Mouse (Mus musculus) inflammation-experienced regulatory T-cells, adult 6 months (primary cell): ENCODE data around the gene Cmc2. TPM values are rescaled to one million over a fixed set of nuclear protein-coding genes. Genes with fewer than 3 reads are reported as not detected.

Experiments
- polyA plus RNA-seq, 3 experiments: library from polyadenylated mRNA; unstranded; fragments of 100-300 nt; shearing (Covaris generic); gene quantifications; one replicate each; pipeline ENCODE4 v1.2.1; 2017

The Cmc2 gene
- polyA plus RNA-seq, 3 experiments from 2014 or later: 23.1 to 79.6 (median 36.6) TPM

Other genes with a start within 250 kb of the Cmc2 start
- gene Cdyl2, start 188.5 kb downstream of the Cmc2 start, polyA plus RNA-seq: 10 to 100 TPM in 2 of 3 experiments, 1 to 10 TPM in 1; 7.8 to 21.9 (median 14.5) TPM
- gene Cenpn, start 275 bp upstream of the Cmc2 start, polyA plus RNA-seq: 10 to 100 TPM in 1 of 3 experiments, 1 to 10 TPM in 2; 3.3 to 22.4 (median 3.9) TPM
- gene Atmin, start 21.9 kb upstream of the Cmc2 start, polyA plus RNA-seq: 1 to 10 TPM; 7.5 to 9.0 (median 7.7) TPM
- gene 1700030J22Rik, start 57.5 kb upstream of the Cmc2 start, polyA plus RNA-seq: under 1 TPM in 1 of 3 experiments, not detected in 2; 0.25 TPM
- 10 to 100 TPM; 23.8 to 29.5 (median 24.6) TPM for gene Gcsh, start 72.1 kb upstream of the Cmc2 start, polyA plus RNA-seq
- under 1 TPM in 1 of 3 experiments, not detected in 2; 0.06 TPM for gene Pkd1l2, start 161.0 kb upstream of the Cmc2 start, polyA plus RNA-seq
- gene Bco1, start 174.4 kb upstream of the Cmc2 start, polyA plus RNA-seq: not detected
- 1 to 10 TPM; 1.7 to 2.6 (median 2.0) TPM for gene Gan, start 236.7 kb upstream of the Cmc2 start, polyA plus RNA-seq